Mouse (Mus musculus): ENCODE data around the gene Ndrg4. TPM values are rescaled to one million over a fixed set of nuclear protein-coding genes. Genes with fewer than 3 reads are reported as not detected.
A peak's percentile ranks its signal among the peaks of the same experiment; 100 is the strongest.

Ndrg4 gene
- total RNA-seq, 1 experiment from 2014 or later: not detected

GRCm38 (mm10) chr8:95713100-95714010 is 36.6 kb downstream of the Ndrg4 start:
- 0 out of 2 replicates have a peak, but pooled peaks have one; percentile 32 for ATAC-seq (replicated peaks; ENCODE audit: insufficient number of reproducible peaks, low FRiP score, low TSS enrichment, poor library complexity, severe bottlenecking)

- no peak for ATAC-seq (replicated peaks; ENCODE audit: insufficient number of reproducible peaks, low FRiP score, low TSS enrichment, poor library complexity, severe bottlenecking)
Observed at GRCm38 (mm10) chr8:95714367-95714766, 37.6 kb downstream of the Ndrg4 start.

- ATAC-seq (replicated peaks; ENCODE audit: insufficient number of reproducible peaks, low FRiP score, low TSS enrichment, poor library complexity, severe bottlenecking): no peak
Observed at GRCm38 (mm10) chr8:95714837-95715413, 38.1 kb downstream of the Ndrg4 start.

GRCm38 (mm10) chr8:95715676-95716531 is 39.1 kb downstream of the Ndrg4 start, which contains the start of gene Setd6:
Setd6 (plus strand) TSS chr8:95715881.
- peak; percentile 43; the same call in 1 of the 2 replicates for ATAC-seq (replicated peaks; ENCODE audit: insufficient number of reproducible peaks, low FRiP score, low TSS enrichment, poor library complexity, severe bottlenecking)

GRCm38 (mm10) chr8:95716546-95717335 is 40.0 kb downstream of the Ndrg4 start:
- no peak for ATAC-seq (replicated peaks; ENCODE audit: insufficient number of reproducible peaks, low FRiP score, low TSS enrichment, poor library complexity, severe bottlenecking)

- ATAC-seq (replicated peaks; ENCODE audit: insufficient number of reproducible peaks, low FRiP score, low TSS enrichment, poor library complexity, severe bottlenecking): no peak
Observed at GRCm38 (mm10) chr8:95727625-95728024, 50.8 kb downstream of the Ndrg4 start.

GRCm38 (mm10) chr8:95738596-95738995 is 61.8 kb downstream of the Ndrg4 start:
- no peak for ATAC-seq (replicated peaks; ENCODE audit: insufficient number of reproducible peaks, low FRiP score, low TSS enrichment, poor library complexity, severe bottlenecking)

- no peak for ATAC-seq (replicated peaks; ENCODE audit: insufficient number of reproducible peaks, low FRiP score, low TSS enrichment, poor library complexity, severe bottlenecking)
Observed at GRCm38 (mm10) chr8:95741732-95742131, 65.0 kb downstream of the Ndrg4 start.

GRCm38 (mm10) chr8:95748028-95748427 is 71.2 kb downstream of the Ndrg4 start:
- no peak for ATAC-seq (replicated peaks; ENCODE audit: insufficient number of reproducible peaks, low FRiP score, low TSS enrichment, poor library complexity, severe bottlenecking)

- ATAC-seq (replicated peaks; ENCODE audit: insufficient number of reproducible peaks, low FRiP score, low TSS enrichment, poor library complexity, severe bottlenecking): no peak
Observed at GRCm38 (mm10) chr8:95751924-95752323, 75.1 kb downstream of the Ndrg4 start.

- no peak for ATAC-seq (replicated peaks; ENCODE audit: insufficient number of reproducible peaks, low FRiP score, low TSS enrichment, poor library complexity, severe bottlenecking)
Observed at GRCm38 (mm10) chr8:95760323-95760722, 83.5 kb downstream of the Ndrg4 start.

GRCm38 (mm10) chr8:95764133-95764532 is 87.4 kb downstream of the Ndrg4 start:
- ATAC-seq (replicated peaks; ENCODE audit: insufficient number of reproducible peaks, low FRiP score, low TSS enrichment, poor library complexity, severe bottlenecking): no peak

Other genes starting within 250 kb of the Ndrg4 start
- gene Cfap20, start 242.1 kb upstream of the Ndrg4 start, total RNA-seq (2017): 27.0 to 52.7 TPM (median 36.3 TPM) in 3 replicates
- 16.8 to 25.0 TPM (median 22.7 TPM) in 3 replicates for gene Csnk2a2, start 186.9 kb upstream of the Ndrg4 start, total RNA-seq (2017)
- not detected in 3 replicates for gene Ccdc113, start 142.9 kb upstream of the Ndrg4 start, total RNA-seq (2017)
- not detected in 3 replicates for gene Prss54, start 100.6 kb upstream of the Ndrg4 start, total RNA-seq (2017)
- gene Gins3, start 43.5 kb upstream of the Ndrg4 start, total RNA-seq (2017): 9.5 to 14.5 TPM (median 10.2 TPM) in 3 replicates
- gene Setd6, start 38.9 kb downstream of the Ndrg4 start, total RNA-seq (2017): 28.0 to 35.7 TPM (median 28.3 TPM) in 3 replicates
- gene Cnot1, start 130.5 kb downstream of the Ndrg4 start, total RNA-seq (2017): 101 to 184 TPM (median 103 TPM) in 3 replicates
- gene Sap18b, start 148.4 kb downstream of the Ndrg4 start, total RNA-seq (2017): 118 to 151 TPM (median 147 TPM) in 3 replicates
- gene Slc38a7, start 176.6 kb downstream of the Ndrg4 start, total RNA-seq (2017): 5.0 to 16.9 TPM (median 5.9 TPM) in 3 replicates
- 31.7 to 47.7 TPM (median 45.7 TPM) in 3 replicates for gene Got2, start 211.6 kb downstream of the Ndrg4 start, total RNA-seq (2017)